Mouse (Mus musculus): ENCODE results near the gene Luc7l3. TPM values are rescaled to one million over a fixed set of nuclear protein-coding genes. Genes with fewer than 3 reads are reported as not detected.
A peak's percentile ranks its signal among the peaks of the same experiment; 100 is the strongest.

Luc7l3 gene
- total RNA-seq (2012; rRNA removed): 47.3 and 52.3 TPM in 2 replicates
- polyA plus RNA-seq (2012; ENCODE audit: insufficient read depth in 1 of 2, insufficient read length in 2 of 2, low read depth in 1 of 2, low replicate concordance in 2 of 2, missing spikeins in 1 of 2): 10 to 100 TPM; 54.7 to 90.5 TPM

GRCm38 (mm10) chr11:94321931-94322400 is at the start of gene Luc7l3:
Gene Luc7l3 (minus strand): TSS chr11:94321988.
- Histone ChIP-seq H3K79me2 (ENCODE audit: control insufficient read depth, insufficient read depth, low read length, poor library complexity) (peaks cover 52% of the 10 kb centered on the region), H3K4me1 (ENCODE audit: control insufficient read depth in 1 of 2, insufficient read depth in 2 of 2, low read length in 2 of 2) (peaks cover 28 to 31% of the 10 kb centered on the region in 2 experiments), H3K27ac (ENCODE audit: control insufficient read depth, low read depth, low read length) (peak within 1 kb of the TSS; percentile 91), H3K27me3 (ENCODE audit: control insufficient read depth in 1 of 2, insufficient read depth in 2 of 2, low read length in 2 of 2) (no peaks in the 10 kb centered on the region), H3K9ac (ENCODE audit: control insufficient read depth, low read depth, low read length, poor library complexity, severe bottlenecking) (peak within 1 kb of the TSS; percentile 91), H3K36me3 (ENCODE audit: control insufficient read depth in 1 of 2, insufficient read depth in 2 of 2, low read length in 2 of 2) (peaks cover 19 to 44% of the 10 kb centered on the region in 2 experiments), H3K4me3 (ENCODE audit: control insufficient read depth in 1 of 2, insufficient read depth in 1 of 2, low read depth in 2 of 2, low read length in 2 of 2) (peak within 1 kb of the TSS; percentile 81 to 99), H3K9me3 (replicated peaks; ENCODE audit: insufficient read depth, low read length) (no peaks in the 10 kb centered on the region)
- peak; percentile 96 for DNase-seq (ENCODE audit: low read depth, low spot score)
- peak; percentile 91; the same call in 1 of the 2 replicates for TF ChIP-seq CHD1 (IDR thresholded peaks at IDR 0.05; ENCODE audit: low read depth, low read length)
- TF ChIP-seq TBP (IDR thresholded peaks at IDR 0.05; ENCODE audit: low read depth, low read length): peak; percentile 78
- peak; percentile 6; the same call in 1 of the 2 replicates for TF ChIP-seq ETS1 (IDR thresholded peaks at IDR 0.05; ENCODE audit: low read depth, low read length)
- TF ChIP-seq SIN3A (IDR thresholded peaks at IDR 0.05; ENCODE audit: low read length): peak; percentile 89
- TF ChIP-seq MYC (IDR thresholded peaks at IDR 0.05; ENCODE audit: low read depth, low read length): peak; percentile 37; the same call in 1 of the 2 replicates
- peak; percentile 99 for TF ChIP-seq NELFE (IDR thresholded peaks at IDR 0.05; ENCODE audit: low read depth, low read length)
- TF ChIP-seq ZNF384 (IDR thresholded peaks at IDR 0.05; ENCODE audit: low read depth, low read length): peak; percentile 40; the same call in 1 of the 2 replicates
- TF ChIP-seq KAT2A (conservative IDR thresholded peaks at IDR 0.05; ENCODE audit: low read depth, low read length): peak; percentile 68; the same call in 1 of the 2 replicates
- TF ChIP-seq POLR2AphosphoS2 (IDR thresholded peaks at IDR 0.05; ENCODE audit: low read length): peak; percentile 94
- peak; percentile 73; the same call in 1 of the 2 replicates for TF ChIP-seq MAZ (IDR thresholded peaks at IDR 0.05; ENCODE audit: low read depth, low read length)
- peak; percentile 51; the same call in 1 of the 2 replicates for TF ChIP-seq USF1 (IDR thresholded peaks at IDR 0.05; ENCODE audit: low read depth, low read length)
- TF ChIP-seq USF2 (IDR thresholded peaks at IDR 0.05; ENCODE audit: borderline replicate concordance in 1 of 2, insufficient read depth in 1 of 2, low read depth in 1 of 2, low read length in 2 of 2): no peak
- no peak for TF ChIP-seq UBTF (IDR thresholded peaks at IDR 0.05; ENCODE audit: borderline replicate concordance, insufficient read depth, low read depth, low read length)
- peak in 1 of 2 experiments; percentile 5; a peak in 1 of 4 replicates for TF ChIP-seq EP300 (IDR thresholded peaks at IDR 0.05; ENCODE audit: low read depth in 1 of 2, low read length in 2 of 2)
- 0 out of 2 replicates have a peak, but pooled peaks have one; percentile 37 for TF ChIP-seq ELF1 (IDR thresholded peaks at IDR 0.05; ENCODE audit: low read depth, low read length)
- peak; percentile 64 for TF ChIP-seq TCF12 (IDR thresholded peaks at IDR 0.05; ENCODE audit: low read depth, low read length)
- peak; percentile 87 for TF ChIP-seq HCFC1 (IDR thresholded peaks at IDR 0.05; ENCODE audit: low read depth, low read length)
- peak; percentile 84; the same call in 1 of the 2 replicates for TF ChIP-seq E2F4 (IDR thresholded peaks at IDR 0.05; ENCODE audit: borderline replicate concordance, low read depth, low read length)
- TF ChIP-seq ZMIZ1 (IDR thresholded peaks at IDR 0.05; ENCODE audit: low read depth, low read length): peak; percentile 95
- no peak for TF ChIP-seq RAD21 (IDR thresholded peaks at IDR 0.05; ENCODE audit: low read depth, low read length)
- no peak for TF ChIP-seq TAL1 (IDR thresholded peaks at IDR 0.05; ENCODE audit: low read length)
- TF ChIP-seq NRF1 (IDR thresholded peaks at IDR 0.05; ENCODE audit: insufficient read depth, low read depth, low read length, poor library complexity, severe bottlenecking): 0 out of 2 replicates have a peak, but pooled peaks have one; percentile 38
- TF ChIP-seq GABPA (IDR thresholded peaks at IDR 0.05; ENCODE audit: low read depth, low read length): 0 out of 2 replicates have a peak, but pooled peaks have one; percentile 10
- 0 out of 2 replicates have a peak, but pooled peaks have one; percentile 11 for TF ChIP-seq SMC3 (IDR thresholded peaks at IDR 0.05; ENCODE audit: low read depth, low read length)
- TF ChIP-seq JUND (IDR thresholded peaks at IDR 0.05; ENCODE audit: low read depth, low read length): no peak
- no peak for TF ChIP-seq MEF2A (IDR thresholded peaks at IDR 0.05; ENCODE audit: extremely low read depth, insufficient replicate concordance, low read depth, low read length, poor library complexity, severe bottlenecking)
- peak; percentile 25; the same call in 1 of the 2 replicates for TF ChIP-seq MAX (IDR thresholded peaks at IDR 0.05; ENCODE audit: low read length)
- peak; percentile 74; the same call in 1 of the 2 replicates for TF ChIP-seq MYB (IDR thresholded peaks at IDR 0.05; ENCODE audit: low read depth, low read length)
- peak; percentile 81 for TF ChIP-seq MXI1 (IDR thresholded peaks at IDR 0.05; ENCODE audit: low read depth, low read length)
- TF ChIP-seq POLR2A (IDR thresholded peaks at IDR 0.05; ENCODE audit: control insufficient read depth in 1 of 2, insufficient read depth in 1 of 2, low read depth in 1 of 2, low read length in 2 of 2, poor library complexity in 1 of 2): peak; percentile 95 to 97; a peak in 3 of 4 replicates

Data from MEL (cell line).